Mouse (Mus musculus) right cerebral cortex, postnatal 4 days (tissue): ENCODE measurements at regions not wholly inside any gene's neighbourhood (a gene's known extent, or its start where the extent isn't known, plus 50 kb on each side); places are given as distances from the start of the nearest gene placed in this dataset.
A peak's percentile ranks its signal among the peaks of the same experiment; 100 is the strongest.

Source experiments
- DNase-seq: peaks from one replicate; pipeline ENCODE4 v3.0.0-alpha.2; 2022

GRCm38 (mm10) chr13:71874986-71875385 lies 88.5 kb downstream of the Irx1 start:
- no peak for DNase-seq

GRCm38 (mm10) chr13:71868763-71869162 lies 94.8 kb downstream of the Irx1 start:
- DNase-seq: no peak

DNA sequence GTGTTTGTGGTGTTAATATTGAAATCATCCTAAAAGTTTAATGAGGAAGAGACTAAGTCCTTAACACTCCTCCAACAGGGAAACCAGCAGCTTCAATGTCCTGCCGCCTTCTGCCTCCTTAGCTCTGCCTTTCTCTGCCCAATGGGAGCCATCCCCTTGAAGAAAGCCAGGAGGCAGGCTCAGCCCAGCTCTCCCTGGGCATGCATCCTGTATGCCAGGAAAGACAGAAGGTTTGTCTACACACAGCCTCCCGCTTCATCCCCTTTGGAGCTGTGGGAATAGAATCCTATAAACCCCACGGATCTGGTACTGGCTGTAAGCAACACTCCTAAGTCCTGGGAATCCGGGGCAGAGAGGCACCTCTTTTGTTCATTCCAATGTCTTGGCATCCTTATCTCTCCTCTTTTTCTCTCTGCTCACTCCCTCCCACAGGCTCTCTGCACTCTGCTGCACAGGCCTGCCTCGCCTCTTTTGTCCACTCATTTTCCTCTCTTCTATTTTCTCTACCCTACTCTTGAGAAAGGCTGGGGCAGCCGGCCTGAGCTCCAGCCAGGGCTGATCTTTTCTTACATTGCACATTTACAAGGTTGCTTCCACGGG lies 110.0 kb downstream of the Irx1 start:
- DNase-seq: no peak

DNA sequence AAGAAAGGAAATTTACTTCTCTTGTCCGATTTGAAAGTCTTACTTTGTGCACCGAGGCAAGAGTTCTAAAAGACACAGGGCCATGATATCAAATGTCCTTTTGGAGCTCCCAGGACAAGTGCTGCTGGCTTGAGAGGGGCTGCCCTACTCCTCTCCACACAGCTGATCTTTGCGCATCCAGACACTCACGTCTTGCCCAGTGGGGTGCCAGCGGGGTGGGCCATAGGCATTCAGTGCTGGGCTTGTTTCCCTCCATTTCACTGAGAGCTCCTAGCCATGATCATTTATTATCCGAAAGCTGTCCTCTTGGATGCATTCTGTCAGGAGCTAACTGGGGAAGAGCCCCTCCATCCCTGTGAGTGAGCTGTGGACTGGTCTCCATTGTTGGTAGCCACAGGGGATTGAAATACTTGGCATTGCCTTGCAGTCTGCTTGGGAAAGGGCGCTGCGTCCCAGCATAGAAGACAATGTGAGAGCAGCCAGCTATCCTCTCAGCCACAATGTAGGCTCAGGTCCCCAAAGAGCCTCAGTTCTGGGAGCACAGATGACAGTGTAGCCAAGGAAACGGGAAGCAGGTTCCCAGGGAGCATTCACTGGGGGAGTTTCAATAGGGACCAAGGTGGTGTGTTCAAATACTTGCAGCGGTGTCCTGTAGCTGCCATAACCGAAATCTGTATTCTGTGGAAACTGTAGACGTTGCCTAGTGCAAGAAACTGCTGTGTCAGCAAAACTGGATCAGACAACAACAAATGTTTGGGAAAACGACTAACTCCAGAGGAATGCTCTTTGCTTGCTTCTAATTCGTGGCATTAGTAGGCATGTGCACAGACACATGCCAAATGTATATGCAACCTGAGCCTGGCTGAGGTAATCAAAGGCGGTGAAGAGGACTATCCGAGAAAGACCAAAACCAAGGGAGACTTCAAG lies 159.2 kb downstream of the Irx1 start:
- no peak for DNase-seq

DNA sequence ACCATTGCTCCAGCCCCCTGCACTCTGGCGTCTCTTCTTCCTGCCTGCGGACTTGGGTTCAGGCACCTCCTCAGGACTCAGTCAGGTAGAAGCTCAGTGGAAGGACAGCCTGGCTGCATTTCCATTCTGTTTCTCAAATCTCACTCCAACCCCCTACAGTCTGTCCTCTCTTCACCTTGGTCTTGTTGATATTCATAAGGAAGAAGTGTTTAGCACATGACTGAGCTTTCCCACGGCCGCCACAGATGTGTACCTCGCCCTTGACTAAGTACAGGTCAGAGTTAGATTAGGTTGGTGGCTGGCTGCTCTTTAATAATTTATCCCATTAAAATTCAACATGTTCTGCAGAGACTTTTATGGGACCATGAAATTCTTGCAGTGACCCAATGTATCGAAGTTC lies 165.2 kb downstream of the Irx1 start:
- no peak for DNase-seq

DNA sequence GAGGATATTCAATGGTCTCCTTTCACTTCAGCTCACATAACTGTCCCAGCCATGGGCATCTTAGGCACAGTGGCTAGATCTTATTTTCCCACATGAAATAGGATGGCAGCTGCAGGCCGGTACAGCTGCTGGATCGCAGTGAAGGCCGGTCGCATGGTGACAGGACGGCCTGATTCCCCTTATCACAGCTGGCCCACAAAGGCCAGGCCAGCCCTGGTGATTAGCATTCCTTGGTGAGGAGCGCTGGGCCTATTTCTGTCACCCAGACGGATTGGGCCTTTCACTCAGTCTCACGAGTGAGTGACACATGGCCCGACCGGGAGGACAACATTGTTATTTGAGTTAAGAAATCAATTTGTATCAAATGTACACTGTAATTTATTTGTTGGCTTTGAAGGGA lies 178.8 kb downstream of the Irx1 start:
- no peak for DNase-seq

GRCm38 (mm10) chr13:71747003-71747965 lies 216.2 kb downstream of the Irx1 start:
- no peak for DNase-seq

DNA sequence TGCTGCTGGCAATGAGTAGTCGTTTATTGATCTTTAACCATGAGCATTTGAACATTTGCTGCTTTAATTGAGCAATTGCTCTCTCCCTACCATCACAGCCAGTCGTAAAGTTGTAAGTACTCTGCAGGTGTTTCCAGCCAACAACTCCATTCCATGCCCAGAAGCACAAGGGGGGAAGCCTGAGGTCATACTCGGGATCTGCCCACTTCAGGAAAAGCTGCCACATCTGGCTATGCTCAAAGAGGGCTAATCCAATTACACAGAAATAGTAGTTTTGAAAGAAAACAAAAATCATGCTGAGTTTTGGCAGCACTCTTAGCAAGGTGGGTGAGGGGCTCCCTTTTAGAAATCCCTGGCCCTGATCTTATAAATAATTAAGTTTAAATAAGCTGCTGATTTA lies 217.0 kb downstream of the Irx1 start:
- no peak for DNase-seq

- DNase-seq: no peak
Observed at GRCm38 (mm10) chr13:71736821-71737345, 226.6 kb downstream of the Irx1 start.

DNA sequence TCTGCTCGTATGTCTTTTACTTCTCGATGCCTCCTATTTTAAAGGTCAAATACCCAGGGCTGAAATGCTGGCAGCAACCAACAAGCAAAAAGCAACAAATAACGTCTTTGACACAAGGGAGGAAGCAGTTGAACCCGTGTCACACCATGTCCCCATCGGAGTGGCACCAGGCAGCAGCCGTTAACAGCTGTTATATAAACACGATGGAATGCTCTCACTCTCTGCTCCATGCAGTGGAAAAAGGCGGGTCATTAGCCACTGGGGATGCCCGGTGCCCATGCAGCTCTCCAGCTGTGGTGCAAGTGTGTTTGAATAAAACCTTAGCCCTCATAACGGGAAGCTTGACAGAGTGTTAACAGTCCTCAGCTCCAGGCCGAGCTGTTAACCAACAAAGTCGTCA lies 229.3 kb downstream of the Irx1 start:
- DNase-seq: no peak

DNA sequence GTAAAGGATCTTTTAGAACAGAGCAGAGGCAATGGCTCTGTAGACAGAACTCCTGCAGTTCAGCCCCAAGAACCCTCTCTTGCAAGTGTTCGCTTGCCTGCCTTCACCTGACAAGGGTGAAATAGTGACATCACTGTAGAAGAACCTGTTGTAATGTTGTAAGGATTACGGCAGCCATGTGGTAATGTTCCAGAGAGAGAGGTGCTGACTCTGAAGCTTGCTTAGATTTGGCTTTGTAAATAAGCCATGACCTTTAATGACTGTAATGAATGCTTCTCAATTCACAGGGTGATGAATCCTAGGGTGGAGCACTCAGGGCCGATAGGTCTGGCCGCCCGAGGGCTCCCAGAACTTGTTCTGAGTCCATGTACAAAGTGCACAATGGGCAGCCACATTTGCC lies 230.2 kb downstream of the Irx1 start:
- no peak for DNase-seq

DNA sequence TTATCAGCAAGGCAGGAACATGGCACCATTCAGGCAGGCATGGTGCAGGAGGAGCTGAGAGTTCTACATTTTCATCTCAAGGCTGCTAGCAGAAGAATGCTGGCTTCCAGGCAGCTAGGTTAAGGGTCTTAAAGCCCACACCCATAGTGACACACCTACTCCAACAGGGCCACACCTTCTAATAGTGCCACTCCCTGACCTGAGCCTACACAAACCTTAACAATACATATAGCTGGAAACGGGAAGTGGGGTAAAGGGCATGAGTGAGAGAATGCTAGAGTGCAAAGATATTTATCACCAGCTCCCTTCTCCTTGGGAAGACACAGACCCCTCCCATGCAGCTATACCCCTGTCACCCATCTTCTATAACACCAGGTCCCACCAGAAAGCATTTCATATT lies 230.6 kb downstream of the Irx1 start:
- DNase-seq: no peak

DNA sequence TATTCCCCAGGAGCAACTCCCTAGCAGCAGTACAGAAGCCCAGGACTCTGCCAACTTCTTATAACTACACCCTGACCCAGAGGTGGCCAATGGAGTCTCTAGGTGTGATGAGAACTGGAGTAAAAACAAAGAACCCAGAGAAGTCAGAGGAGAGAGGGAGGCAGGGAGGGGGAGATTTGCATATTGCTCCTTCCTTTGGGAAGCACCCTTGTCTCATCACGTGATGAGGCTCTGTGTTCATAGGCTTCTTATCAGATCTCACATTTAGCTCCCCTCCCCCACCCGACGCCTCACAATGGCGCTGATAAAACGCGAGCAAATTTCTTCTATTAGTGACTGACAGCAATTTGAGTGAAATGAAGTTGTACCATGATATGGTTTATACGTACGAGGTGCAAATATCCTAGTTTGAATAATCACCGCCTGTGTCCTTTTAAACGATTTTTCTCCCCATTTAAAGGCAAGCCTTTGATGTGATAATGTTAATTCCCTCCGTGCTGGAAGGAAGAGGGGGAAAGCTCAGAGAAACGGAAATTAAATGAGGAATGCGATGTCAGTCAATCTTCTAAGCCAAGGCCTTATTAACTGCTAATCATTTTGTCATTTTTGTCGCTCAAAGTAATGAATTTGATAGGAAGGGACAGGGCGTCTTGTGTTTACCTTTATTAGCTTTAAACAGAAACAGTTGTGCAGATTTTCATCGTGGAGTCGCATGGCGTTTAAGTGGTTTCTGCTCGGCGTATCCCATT lies 273.3 kb downstream of the Irx1 start:
- DNase-seq: peak; percentile 33

DNA sequence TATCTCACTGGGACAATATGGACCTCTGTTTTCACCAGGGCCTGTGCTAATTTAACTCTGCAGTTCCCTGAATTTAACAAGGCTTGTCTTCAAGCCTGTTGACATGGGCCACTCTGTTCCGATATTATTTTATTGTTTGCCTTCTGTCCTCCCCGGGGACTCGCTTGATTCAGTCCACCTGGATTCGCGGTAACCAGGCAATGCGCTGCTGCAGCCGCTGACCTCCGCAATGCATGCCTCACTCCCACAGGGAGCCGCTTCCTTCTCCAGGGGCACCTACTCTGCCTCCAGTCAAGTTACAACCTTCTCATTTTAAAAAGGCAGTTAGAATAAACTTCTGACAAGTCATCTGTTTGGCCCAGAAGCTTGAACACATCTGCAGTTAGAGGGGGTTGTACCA lies 274.3 kb downstream of the Irx1 start:
- DNase-seq: no peak

DNA sequence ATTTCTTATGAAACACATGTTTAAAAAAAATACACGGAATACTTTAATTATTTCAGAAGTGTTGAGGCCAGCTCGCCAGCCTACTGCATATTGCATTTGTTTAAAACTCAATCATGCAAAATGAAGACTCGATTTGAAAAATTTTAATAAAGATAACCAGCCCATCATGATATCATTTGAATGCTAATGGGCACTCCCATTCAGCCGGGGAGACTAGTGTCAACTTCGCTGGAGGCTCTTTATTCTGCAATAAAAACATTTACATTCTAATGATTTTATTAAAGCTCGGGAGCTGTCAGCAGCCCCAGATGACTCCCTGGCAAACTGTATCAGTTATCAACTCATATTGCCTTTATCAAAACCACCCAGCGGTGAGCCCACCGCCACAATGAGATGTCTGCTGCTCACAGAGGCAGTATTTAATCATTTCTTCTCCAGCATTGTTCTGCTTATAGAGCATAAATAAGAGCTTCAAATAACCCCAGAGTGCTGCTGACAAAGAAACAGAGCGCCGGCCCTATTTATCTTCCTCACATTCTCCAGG lies 287.4 kb downstream of the Irx1 start:
- no peak for DNase-seq

GRCm38 (mm10) chr13:71669956-71670739 lies 293.4 kb downstream of the Irx1 start:
- DNase-seq: no peak

DNA sequence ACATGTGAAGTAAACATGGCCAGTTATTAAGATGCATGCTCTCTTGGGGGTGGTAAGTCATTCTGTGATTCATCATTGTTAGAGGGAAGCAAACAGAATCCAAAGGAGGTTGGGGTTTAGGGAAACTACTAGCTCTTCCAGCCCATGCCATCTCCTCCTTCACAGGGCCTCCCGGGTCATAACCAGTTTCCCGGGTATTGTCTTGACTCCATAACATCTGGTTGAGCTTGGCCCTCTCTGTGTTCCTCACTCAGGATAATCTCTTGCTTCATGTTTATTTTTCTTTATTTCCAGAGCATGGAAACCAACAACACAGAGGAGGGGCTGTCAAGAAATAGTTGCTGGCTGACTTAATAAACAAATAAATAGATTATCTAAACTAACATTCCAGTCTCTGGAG lies 295.3 kb downstream of the Irx1 start:
- DNase-seq: no peak

DNA sequence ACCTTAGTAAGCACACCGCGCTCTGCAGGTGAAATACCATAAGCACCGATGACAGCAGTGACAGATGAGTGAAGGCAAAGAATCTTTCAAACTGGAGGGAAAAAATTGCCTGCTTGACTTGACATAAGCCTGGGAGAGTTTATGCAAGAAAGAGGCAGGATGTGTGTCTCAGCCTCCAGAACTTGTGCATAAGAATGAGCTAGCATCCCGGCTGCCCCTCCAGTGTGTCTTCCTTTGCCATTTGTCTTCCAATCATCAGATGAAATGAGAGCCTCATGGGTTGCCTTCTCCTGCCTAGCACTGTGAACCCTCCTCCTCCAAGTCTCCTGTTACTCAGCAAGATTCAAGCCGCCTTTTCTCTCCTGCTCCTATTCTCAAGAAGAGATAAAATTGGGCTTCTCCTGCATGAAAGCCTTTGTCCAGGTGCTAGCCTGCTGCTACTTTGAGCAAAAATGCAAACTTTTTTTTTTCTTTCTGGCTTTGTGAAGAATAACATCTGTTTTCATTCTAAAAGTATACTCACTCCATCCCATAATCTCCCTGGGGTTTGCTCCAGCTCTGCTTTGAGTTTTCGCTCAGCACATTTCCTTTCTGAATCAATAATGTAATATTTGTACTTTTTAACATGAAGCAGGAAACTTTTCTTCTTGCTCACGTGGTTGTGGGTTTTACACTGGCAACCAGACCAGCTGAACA lies 298.2 kb downstream of the Irx1 start:
- DNase-seq: no peak

- no peak for DNase-seq
Observed at GRCm38 (mm10) chr13:71657898-71658297, 305.6 kb downstream of the Irx1 start.

DNA sequence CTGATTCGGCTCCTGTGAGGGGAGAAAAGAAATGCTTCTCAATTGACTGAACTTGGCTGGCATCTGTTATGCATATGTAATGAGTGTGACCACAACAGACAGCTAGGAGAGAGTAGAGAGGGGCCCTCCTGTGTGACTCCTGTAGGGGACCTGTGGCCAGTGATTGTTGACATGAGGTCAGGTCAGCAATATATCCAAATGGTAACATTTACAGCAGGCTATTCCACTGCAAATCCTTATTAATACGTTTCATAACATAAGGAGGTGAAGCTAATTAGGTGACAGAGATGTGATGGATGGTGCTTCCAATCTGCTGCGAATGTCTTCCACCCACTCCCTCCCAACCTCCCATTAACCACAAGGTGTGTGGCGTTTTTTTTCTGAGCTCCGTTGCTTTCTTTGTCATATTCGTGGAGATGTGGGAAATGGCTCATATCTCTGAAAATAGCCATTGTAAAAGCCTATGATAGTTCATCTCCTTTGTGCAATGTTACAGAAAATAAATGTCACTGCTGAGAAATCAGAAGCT lies 309.5 kb downstream of the Irx1 start:
- no peak for DNase-seq
